Mouse (Mus musculus) hematopoietic stem cell, adult 5-6 weeks (primary cell): ENCODE data around the gene Mb21d2. TPM values are rescaled to one million over a fixed set of nuclear protein-coding genes. Genes with fewer than 3 reads are reported as not detected.

Source experiments
- ATAC-seq, 2 experiments: fragments of 125-278 bp in 1 of 2; replicated peaks in 1 of 2; 2 replicates each; pipeline ENCODE4 v1.8.0; 2016 to 2017; ENCODE audit warnings: inconsistent platforms in 2 of 2, mild to moderate bottlenecking in 2 of 2, moderate number of reproducible peaks in 2 of 2, low read depth in 1 of 2, moderate TSS enrichment in 1 of 2; ENCODE audit not compliant: low FRiP score in 2 of 2, poor library complexity in 2 of 2, severe bottlenecking in 2 of 2, insufficient read depth in 1 of 2, low TSS enrichment in 1 of 2
- total RNA-seq: library from RNA; stranded (forward); fragments of 172-1452, 232-1000 nt; gene quantifications from 2 replicates; pipeline ENCODE4 v1.2.3, GENCODE M21; 2017

Gene Mb21d2
- total RNA-seq, 1 experiment from 2014 or later = 1.6 TPM

DNA sequence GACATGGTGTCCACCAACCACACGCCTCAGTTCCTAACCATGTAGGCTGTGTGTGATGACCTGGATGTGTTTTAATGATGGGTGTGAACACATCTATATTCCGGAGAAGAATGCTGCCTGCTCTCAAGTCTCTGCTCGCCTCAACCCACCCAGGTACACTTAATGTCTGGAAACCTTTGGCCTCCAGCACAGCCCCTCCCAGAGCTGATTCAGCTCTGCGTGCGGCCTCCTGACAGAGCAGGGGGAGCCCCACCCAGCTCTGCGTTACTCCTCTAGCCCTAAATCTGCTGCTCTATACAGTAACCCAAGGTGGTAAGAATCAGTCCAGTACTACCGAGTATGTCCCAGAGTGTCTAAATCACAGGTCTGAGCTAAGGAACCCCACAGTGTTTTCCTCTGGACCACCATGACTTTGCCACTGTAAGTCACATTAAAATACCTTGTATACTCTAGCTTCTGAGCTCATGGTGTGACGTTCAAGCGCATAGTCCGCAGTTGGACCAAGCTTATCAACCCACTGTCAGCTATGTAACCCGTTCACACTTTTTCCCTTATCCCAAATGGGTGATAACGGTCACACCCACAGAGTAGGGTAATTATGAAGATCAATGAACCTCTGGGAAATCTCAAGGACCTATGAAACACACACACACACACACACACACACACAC is 49.7 kb downstream of the Mb21d2 start:
- no peak for ATAC-seq

DNA sequence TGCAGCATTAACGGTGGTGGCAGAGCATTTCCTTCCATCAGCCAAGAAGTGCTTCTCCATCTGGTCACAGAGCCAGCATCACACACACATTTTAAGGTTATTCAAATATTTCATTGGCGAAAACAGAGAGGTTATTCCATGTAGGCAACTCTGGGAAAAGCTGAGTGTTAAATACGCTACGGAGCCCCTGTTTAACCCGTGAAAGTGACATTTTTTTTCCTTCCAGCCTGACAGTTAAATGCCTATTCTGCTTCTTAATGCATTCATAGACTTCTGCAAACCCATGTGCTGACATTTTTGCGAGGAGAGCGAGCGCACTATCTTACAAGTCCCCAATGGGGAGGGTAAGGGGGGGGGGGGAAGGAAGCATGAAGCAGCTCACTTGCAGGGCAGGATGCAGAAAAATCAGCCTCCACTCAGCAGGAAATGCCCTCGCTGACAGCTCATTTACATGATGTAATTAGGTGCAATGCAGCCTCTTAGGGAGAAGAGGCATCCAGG is 52.3 kb downstream of the Mb21d2 start:
- no peak for ATAC-seq

DNA sequence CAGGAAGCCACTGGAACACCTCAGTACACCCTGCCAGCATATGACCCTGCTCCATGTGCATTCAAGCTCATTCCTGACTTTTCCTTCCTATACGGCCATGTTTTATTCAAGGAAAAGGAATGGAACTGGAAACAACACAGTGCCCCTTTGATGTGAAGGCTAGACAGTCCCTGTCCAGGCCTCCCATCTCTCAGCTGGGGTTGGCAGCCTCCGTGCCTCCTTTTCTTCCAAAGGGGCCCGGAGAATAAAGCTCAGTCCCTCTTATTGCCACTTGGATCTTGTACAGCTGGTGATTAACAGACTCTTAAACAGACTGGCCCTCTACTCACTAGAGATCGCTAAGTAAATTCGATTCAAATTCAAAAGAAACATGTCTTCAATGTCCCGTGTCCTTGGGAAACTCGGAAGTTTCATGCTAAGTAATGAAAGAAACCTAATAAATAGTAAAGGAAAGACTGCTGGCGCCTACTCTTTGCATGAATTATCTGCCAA is 56.0 kb downstream of the Mb21d2 start:
- ATAC-seq = no peak

GRCm38 (mm10) chr16:28870860-28871259 is 58.6 kb downstream of the Mb21d2 start:
- ATAC-seq = peak; percentile 77 to 89

GRCm38 (mm10) chr16:28870456-28870855 is 59.0 kb downstream of the Mb21d2 start:
- peak; percentile 46 to 48 for ATAC-seq

DNA sequence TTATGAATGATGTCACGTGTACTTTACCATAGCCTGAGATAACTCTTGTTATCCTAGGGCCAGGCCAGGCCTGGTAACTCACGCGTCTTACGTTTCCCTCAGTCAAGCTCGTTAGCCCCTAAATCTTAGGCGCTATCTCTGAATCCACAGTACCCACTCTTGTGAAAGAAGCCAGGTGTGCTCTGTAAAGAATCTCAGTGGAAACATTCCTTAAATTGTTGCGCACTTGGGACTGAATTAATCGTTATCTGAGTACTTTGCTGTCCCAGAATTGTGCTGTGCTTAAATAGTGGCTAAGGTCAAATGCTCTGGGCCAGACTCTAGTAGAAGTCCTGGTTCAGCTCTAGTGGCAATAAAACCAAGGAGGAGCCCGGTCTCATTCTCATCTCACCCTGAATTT is 60.6 kb downstream of the Mb21d2 start:
- ATAC-seq = no peak

DNA sequence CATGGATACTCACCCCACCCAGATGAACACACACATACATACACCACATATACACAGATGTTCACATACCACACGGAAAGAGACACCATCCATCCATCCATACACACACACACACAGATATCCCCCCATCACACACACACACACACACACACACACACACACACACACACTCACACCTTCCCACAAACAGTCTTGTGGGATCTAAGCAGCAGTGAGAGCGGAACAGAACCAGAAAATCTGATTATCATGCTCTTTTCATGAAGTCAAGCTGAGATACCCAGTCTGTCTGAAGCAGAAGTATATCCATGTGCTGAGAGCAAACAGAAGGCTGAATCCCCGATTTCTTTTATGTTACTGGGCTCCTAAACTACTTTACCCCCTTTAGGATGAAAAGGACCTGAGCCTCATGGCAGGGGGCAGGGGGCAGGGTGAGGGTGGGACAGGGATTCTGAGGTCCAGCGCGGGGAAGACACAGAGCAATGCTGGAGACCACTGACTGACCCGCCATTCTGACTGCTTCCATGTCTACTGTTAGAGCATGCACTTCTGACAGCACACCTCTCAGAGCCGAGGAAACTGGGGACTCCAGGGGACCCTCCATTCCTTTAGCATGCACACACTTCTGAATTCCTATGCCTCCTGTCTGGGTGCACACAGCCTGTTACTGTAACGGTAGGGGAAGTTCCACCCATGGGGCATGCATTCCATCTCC is 62.7 kb downstream of the Mb21d2 start:
- no peak for ATAC-seq

DNA sequence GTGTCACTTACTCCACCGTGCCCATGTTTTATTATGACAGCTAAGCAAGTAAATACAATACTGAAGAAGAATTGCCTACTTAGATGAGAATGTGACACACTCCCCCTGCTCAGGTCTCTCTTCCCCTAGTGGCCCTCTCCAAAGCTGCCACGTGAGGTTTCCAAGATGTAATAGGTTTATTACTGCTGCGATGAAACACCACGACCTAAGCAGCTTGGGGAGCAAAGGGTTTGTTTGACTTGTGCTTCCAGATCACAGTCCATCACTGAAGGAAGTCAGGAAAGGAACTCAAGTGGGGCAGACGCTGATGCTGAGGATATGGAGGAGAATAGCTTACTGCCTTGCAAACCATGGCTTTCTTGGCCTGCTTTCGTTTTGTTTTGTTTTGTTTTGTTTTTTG is 65.9 kb downstream of the Mb21d2 start:
- ATAC-seq = no peak

DNA sequence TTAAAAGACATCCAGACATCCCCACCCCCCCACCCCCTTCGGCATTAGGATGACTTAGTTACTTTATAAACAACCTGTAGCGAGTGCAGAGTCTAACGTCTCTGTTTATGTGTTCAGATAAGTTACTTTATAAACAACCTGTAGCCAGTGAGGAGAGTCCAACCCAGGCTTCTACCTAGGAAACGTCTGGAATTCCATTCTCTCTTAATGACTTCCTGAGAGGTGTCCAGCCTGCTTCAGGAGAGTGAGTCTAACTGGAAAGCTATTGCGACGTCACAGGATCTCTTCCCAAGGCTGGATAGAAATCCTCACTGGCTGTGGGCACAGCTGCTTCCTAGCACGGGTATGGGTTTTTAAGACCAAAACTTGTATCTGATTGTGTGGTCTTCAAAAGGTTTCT is 67.4 kb downstream of the Mb21d2 start:
- ATAC-seq = no peak

DNA sequence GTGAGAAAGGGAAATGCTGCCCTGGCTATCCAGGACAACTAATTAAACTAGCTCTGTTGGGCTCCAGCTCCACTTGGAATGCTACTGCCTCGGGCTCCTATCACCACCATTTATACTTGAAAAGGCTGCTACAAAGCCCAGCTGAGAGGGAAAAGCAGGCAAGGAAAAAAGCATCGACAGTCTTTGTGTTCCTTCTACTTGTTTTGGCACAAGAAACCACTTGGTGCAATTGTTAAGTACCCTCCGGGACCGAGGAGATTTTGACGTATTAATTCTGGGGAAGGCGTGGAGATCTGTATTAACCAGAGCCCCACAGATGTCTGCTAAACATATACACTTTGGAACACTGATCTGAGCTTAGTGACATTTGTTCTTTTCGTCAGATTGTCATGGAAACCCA is 69.8 kb downstream of the Mb21d2 start:
- no peak for ATAC-seq

- ATAC-seq = no peak
Measured at GRCm38 (mm10) chr16:28859009-28859288, 70.5 kb downstream of the Mb21d2 start.

DNA sequence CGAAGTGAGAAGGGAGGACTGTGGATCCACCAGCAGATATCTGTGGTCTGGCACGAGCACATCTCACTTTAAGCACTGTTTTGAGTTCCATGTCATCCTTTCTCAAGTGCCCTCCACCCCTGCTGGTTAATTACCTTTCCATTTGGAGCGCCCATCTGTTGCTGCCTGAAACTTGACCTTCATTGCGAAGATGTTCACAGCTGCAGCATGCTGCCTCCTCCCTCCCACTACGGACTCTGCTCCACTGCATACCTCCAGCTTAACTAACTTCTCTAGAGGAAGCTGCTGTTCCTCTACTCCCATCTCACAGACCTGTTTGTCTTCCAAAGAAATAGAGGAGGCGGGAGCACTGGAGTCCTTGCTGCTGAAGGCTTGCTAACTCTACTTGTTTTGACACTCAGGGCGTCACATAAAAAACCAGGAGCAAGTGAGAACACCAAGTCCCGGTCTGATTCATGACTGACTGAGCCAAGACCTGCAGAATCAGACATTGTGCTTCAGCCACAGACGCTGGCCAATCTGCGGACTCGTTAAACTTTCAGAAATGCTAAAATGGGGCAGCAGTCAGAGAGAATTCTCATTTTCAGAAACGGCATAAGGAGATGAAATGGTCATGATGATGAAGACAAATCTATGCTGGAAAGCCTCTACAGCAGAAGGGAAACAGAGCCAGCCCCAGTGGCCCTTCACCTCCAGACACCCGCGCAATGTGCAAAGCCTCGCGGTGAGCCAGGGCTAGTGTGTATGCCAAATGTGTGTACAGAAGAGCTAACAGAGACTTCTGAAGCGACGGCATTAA is 71.1 kb downstream of the Mb21d2 start:
- no peak for ATAC-seq

DNA sequence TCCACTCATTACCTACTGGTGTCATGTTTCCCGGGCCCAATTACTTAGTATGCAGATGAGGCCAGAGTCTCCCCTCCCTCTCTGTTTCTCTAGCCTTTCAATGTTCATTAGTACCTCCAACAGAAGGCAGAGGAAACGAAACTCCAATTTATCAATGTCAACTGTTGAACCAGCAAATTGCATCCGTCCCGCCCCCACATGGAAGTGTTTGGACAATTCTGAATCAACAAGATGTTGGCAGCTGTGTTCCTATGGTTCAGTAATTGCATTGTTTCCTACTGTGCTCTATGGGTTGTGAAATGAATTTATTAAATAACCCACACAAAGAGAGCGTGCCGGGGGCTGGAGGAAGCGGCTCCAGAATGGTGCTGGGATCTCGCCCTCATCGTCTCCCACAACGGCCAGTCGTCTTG is 78.1 kb downstream of the Mb21d2 start:
- peak; percentile 32 to 39; a peak in 1 of 4 replicates for ATAC-seq

GRCm38 (mm10) chr16:28850881-28851280 is 78.6 kb downstream of the Mb21d2 start:
- ATAC-seq = no peak

GRCm38 (mm10) chr16:28846123-28846522 is 83.3 kb downstream of the Mb21d2 start:
- no peak for ATAC-seq

DNA sequence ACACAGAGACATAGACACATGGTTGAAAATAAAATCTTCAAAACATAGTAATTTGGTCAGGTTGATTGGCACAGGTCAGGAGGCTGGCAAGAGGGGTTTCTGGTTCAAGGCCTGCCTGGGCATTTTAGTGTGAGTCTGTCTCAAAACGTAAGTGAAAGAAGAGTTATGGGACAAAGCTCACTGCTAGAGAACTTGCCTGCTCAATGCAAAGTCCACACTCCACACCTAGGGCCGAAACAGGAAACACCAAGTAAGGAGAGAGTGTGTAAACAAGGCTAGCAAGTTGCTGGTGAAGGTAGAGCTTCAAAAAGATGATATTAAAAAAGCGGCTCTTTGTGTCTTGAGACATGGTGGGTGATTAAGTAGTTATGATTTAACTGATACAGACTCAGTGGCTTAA is 84.1 kb downstream of the Mb21d2 start:
- ATAC-seq = no peak

- ATAC-seq = no peak
Measured at GRCm38 (mm10) chr16:28841102-28841501, 88.4 kb downstream of the Mb21d2 start.
